Mouse (Mus musculus) gastrocnemius, adult 8-10 months (tissue): ENCODE data around the gene E2f6. TPM values are rescaled to one million over a fixed set of nuclear protein-coding genes. Genes with fewer than 3 reads are reported as not detected.

Source experiments
- DNase-seq, 2 experiments: peaks; one replicate each; pipeline ENCODE4 v3.0.0; 2022; ENCODE audit warnings: low spot score in 2 of 2
- total RNA-seq, 4 experiments: library from RNA; stranded (reverse); gene quantifications; 2 replicates each; pipeline ENCODE4 v1.2.4; 2022

The E2f6 gene
- total RNA-seq, 4 experiments from 2014 or later: 136 to 196 (median 151) TPM

- DNase-seq: no peak
These were observed 36.5 kb downstream of the E2f6 start for GRCm38 (mm10) chr12:16847204-16847792.

- no peak for DNase-seq
These were observed 37.7 kb downstream of the E2f6 start for GRCm38 (mm10) chr12:16848501-16848900.

GRCm38 (mm10) chr12:16849821-16850220 is 39.1 kb downstream of the E2f6 start:
- DNase-seq: no peak

- DNase-seq: peak; percentile 92 to 94
These were observed 39.9 kb downstream of the E2f6 start for GRCm38 (mm10) chr12:16850431-16851375.

GRCm38 (mm10) chr12:16853431-16854165 is 42.8 kb downstream of the E2f6 start:
- DNase-seq: peak; percentile 73 to 82

GRCm38 (mm10) chr12:16855632-16856305 is 45.0 kb downstream of the E2f6 start:
- no peak for DNase-seq

GRCm38 (mm10) chr12:16856306-16856679 is 45.5 kb downstream of the E2f6 start:
- no peak for DNase-seq

- DNase-seq: no peak
These were observed 47.3 kb downstream of the E2f6 start for GRCm38 (mm10) chr12:16858081-16858480.

GRCm38 (mm10) chr12:16859781-16860180 is 49.0 kb downstream of the E2f6 start:
- no peak for DNase-seq

GRCm38 (mm10) chr12:16860533-16860932 is 49.8 kb downstream of the E2f6 start:
- no peak for DNase-seq

GRCm38 (mm10) chr12:16860961-16861360 is 50.2 kb downstream of the E2f6 start:
- DNase-seq: no peak

- DNase-seq: no peak
These were observed 53.7 kb downstream of the E2f6 start for GRCm38 (mm10) chr12:16864477-16864876.

- DNase-seq: no peak
These were observed 55.1 kb downstream of the E2f6 start for GRCm38 (mm10) chr12:16865871-16866270.

GRCm38 (mm10) chr12:16866460-16866859 is 55.7 kb downstream of the E2f6 start:
- no peak for DNase-seq

GRCm38 (mm10) chr12:16867306-16867705 is 56.5 kb downstream of the E2f6 start:
- no peak for DNase-seq

GRCm38 (mm10) chr12:16868618-16869017 is 57.9 kb downstream of the E2f6 start:
- DNase-seq: no peak

GRCm38 (mm10) chr12:16869091-16869778 is 58.5 kb downstream of the E2f6 start:
- DNase-seq: no peak

GRCm38 (mm10) chr12:16869870-16870404 is 59.2 kb downstream of the E2f6 start:
- no peak for DNase-seq

GRCm38 (mm10) chr12:16870405-16871068 is 59.8 kb downstream of the E2f6 start:
- DNase-seq: peak; percentile 64 to 80

GRCm38 (mm10) chr12:16872006-16872405 is 61.2 kb downstream of the E2f6 start:
- no peak for DNase-seq
